Mouse (Mus musculus): ENCODE measurements around the gene Iqch.

- TF ChIP-seq TAL1 (IDR thresholded peaks at IDR 0.05; ENCODE audit: low read length): no peak
- no peak for TF ChIP-seq GATA1 (IDR thresholded peaks at IDR 0.05; ENCODE audit: low read length)
These were observed 202.9 kb downstream of the Iqch start for GRCm38 (mm10) chr9:63399463-63399815.

Measured in erythroblast, embryonic 14.5 days (primary cell).